Mouse (Mus musculus): ENCODE data around the gene Klc2.

- TF ChIP-seq GATA1 (IDR thresholded peaks at IDR 0.05; ENCODE audit: borderline replicate concordance, low read length): no peak
- no peak for TF ChIP-seq FLI1 (IDR thresholded peaks at IDR 0.05; ENCODE audit: low read length)
Measured at GRCm38 (mm10) chr19:5097521-5098362, 20.6 kb downstream of the Klc2 start.

All from megakaryocyte, embryonic 14.5 days (primary cell).